Mouse (Mus musculus) CH12.LX (cell line): ENCODE results near the gene Rora. TPM values are rescaled to one million over a fixed set of nuclear protein-coding genes. Genes with fewer than 3 reads are reported as not detected.

ENCODE experiments used
- DNase-seq: peaks from one replicate; pipeline ENCODE4 v3.0.0-alpha.2; 2013; ENCODE audit errors: extremely low read depth
- H3K27ac ChIP-seq: 2 replicates; pipeline ENCODE4 v1.5.1; 2012; ENCODE audit warnings: low read depth, mild to moderate bottlenecking, control low read depth, moderate library complexity; ENCODE audit not compliant: insufficient read depth
- H3K27me3 ChIP-seq: replicated peaks from 2 replicates; pipeline ENCODE3; 2012; ENCODE audit warnings: inconsistent platforms
- H3K36me3 ChIP-seq, 2 experiments: replicated peaks in 1 of 2; 2 replicates each; pipeline versions ENCODE3 to v1.6.1; 2012; ENCODE audit warnings: inconsistent platforms in 1 of 2, low read length in 1 of 2, mild to moderate bottlenecking in 1 of 2, mixed read lengths in 1 of 2, moderate library complexity in 1 of 2; ENCODE audit not compliant: control insufficient read depth in 1 of 2, insufficient read depth in 1 of 2
- H3K4me1 ChIP-seq, 2 experiments: 2 replicates each; pipeline ENCODE4 v1.6.1; 2012; ENCODE audit warnings: inconsistent platforms in 1 of 2, moderate library complexity in 1 of 2; ENCODE audit not compliant: insufficient read depth in 2 of 2, control insufficient read depth in 1 of 2
- H3K4me2 ChIP-seq: 2 replicates; pipeline ENCODE4 v1.6.1; 2012; ENCODE audit warnings: low read depth, mild to moderate bottlenecking, control low read depth; ENCODE audit not compliant: poor library complexity, insufficient read depth, severe bottlenecking
- H3K4me3 ChIP-seq, 3 experiments: fragments of 150-350 bp in 1 of 3; sonication (generic) in 1 of 3; replicated peaks in 1 of 3; 2 replicates each; pipeline versions ENCODE3 to v1.5.1; 2011 to 2012; ENCODE audit warnings: low read depth in 2 of 3, low read length in 2 of 3, mild to moderate bottlenecking in 2 of 3, moderate library complexity in 2 of 3, control low read depth in 1 of 3, improper control_type of control experiment in 1 of 3, inconsistent platforms in 1 of 3, mixed read lengths in 1 of 3; ENCODE audit not compliant: poor library complexity in 1 of 3
- H3K79me2 ChIP-seq: replicated peaks from 2 replicates; pipeline ENCODE4 v1.6.1; 2012; ENCODE audit warnings: mild to moderate bottlenecking, moderate library complexity; ENCODE audit not compliant: control insufficient read depth, poor library complexity, insufficient read depth, severe bottlenecking; ENCODE audit errors: extremely low read depth
- H3K9ac ChIP-seq: 2 replicates; pipeline ENCODE4 v1.6.1; 2012; ENCODE audit warnings: low read depth, mild to moderate bottlenecking, control low read depth, moderate library complexity; ENCODE audit not compliant: insufficient read depth
- H3K9me3 ChIP-seq: replicated peaks from 2 replicates; pipeline ENCODE3; 2012; ENCODE audit warnings: low read length, inconsistent platforms, mixed read lengths
- CHD1 ChIP-seq: IDR thresholded peaks from 2 replicates; pipeline ENCODE4 v1.6.1; 2012; ENCODE audit warnings: low read depth, low read length, improper control_type of control experiment, inconsistent platforms
- CHD2 ChIP-seq: IDR thresholded peaks from 2 replicates; pipeline ENCODE4 v1.6.1; 2011; ENCODE audit warnings: low read length, improper control_type of control experiment
- ELF1 ChIP-seq: IDR thresholded peaks from 2 replicates; pipeline ENCODE4 v1.6.1; 2014; ENCODE audit warnings: low read depth, mild to moderate bottlenecking, inconsistent platforms, low read length, improper control_type of control experiment
- EP300 ChIP-seq: IDR thresholded peaks from 2 replicates; pipeline ENCODE4 v1.6.1; 2011; ENCODE audit warnings: low read length, improper control_type of control experiment
- ETS1 ChIP-seq: conservative IDR thresholded peaks from 2 replicates; pipeline ENCODE4 v1.6.1; 2012; ENCODE audit warnings: low read depth, mild to moderate bottlenecking, inconsistent platforms, low read length, improper control_type of control experiment, moderate library complexity
- GABPA ChIP-seq: IDR thresholded peaks from 2 replicates; pipeline ENCODE4 v1.6.1; 2012; ENCODE audit warnings: low read depth, low read length, improper control_type of control experiment, inconsistent platforms; ENCODE audit not compliant: insufficient replicate concordance
- HCFC1 ChIP-seq: IDR thresholded peaks from 2 replicates; pipeline ENCODE4 v1.6.1; 2012; ENCODE audit warnings: low read depth, mild to moderate bottlenecking, inconsistent platforms, low read length, improper control_type of control experiment
- IRF4 ChIP-seq: IDR thresholded peaks from 2 replicates; pipeline ENCODE4 v1.6.1; 2014; ENCODE audit warnings: low read depth, mild to moderate bottlenecking, inconsistent platforms, low read length, improper control_type of control experiment
- JUN ChIP-seq: IDR thresholded peaks from 2 replicates; pipeline ENCODE4 v1.6.1; 2011; ENCODE audit warnings: low read depth, mild to moderate bottlenecking, low read length, improper control_type of control experiment, moderate library complexity; ENCODE audit not compliant: insufficient read depth
- KAT2A ChIP-seq: IDR thresholded peaks from 2 replicates; pipeline ENCODE4 v1.6.1; 2012; ENCODE audit warnings: low read length, improper control_type of control experiment, inconsistent platforms; ENCODE audit not compliant: insufficient replicate concordance
- MAFK ChIP-seq: IDR thresholded peaks from 2 replicates; pipeline ENCODE4 v1.6.1; 2011; ENCODE audit warnings: low read length, improper control_type of control experiment; ENCODE audit not compliant: insufficient replicate concordance
- MEF2A ChIP-seq: IDR thresholded peaks from 2 replicates; pipeline ENCODE4 v1.6.1; 2014; ENCODE audit warnings: low read depth, mild to moderate bottlenecking, inconsistent platforms, low read length, improper control_type of control experiment, borderline replicate concordance
- MXI1 ChIP-seq: IDR thresholded peaks from 2 replicates; pipeline ENCODE4 v1.6.1; 2011; ENCODE audit warnings: mild to moderate bottlenecking, low read depth, low read length, improper control_type of control experiment
- NRF1 ChIP-seq: IDR thresholded peaks from 2 replicates; pipeline ENCODE4 v1.6.1; 2014; ENCODE audit warnings: low read depth, mild to moderate bottlenecking, inconsistent platforms, low read length, improper control_type of control experiment, moderate library complexity
- PAX5 ChIP-seq: IDR thresholded peaks from 2 replicates; pipeline ENCODE4 v1.6.1; 2012; ENCODE audit warnings: low read length, inconsistent platforms, mixed read lengths
- POLR2A ChIP-seq: IDR thresholded peaks from 2 replicates; pipeline ENCODE4 v1.6.1; 2011; ENCODE audit warnings: low read depth, mild to moderate bottlenecking, improper control_type of control experiment, low read length
- RAD21 ChIP-seq: IDR thresholded peaks from 2 replicates; pipeline ENCODE4 v1.6.1; 2011; ENCODE audit warnings: low read depth, mild to moderate bottlenecking, low read length, improper control_type of control experiment, moderate library complexity
- RCOR1 ChIP-seq: conservative IDR thresholded peaks from 2 replicates; pipeline ENCODE4 v1.6.1; 2012; ENCODE audit warnings: low read depth, mild to moderate bottlenecking, inconsistent platforms, low read length, improper control_type of control experiment
- SIN3A ChIP-seq: IDR thresholded peaks from 2 replicates; pipeline ENCODE4 v1.6.1; 2012; ENCODE audit warnings: low read length, improper control_type of control experiment, inconsistent platforms
- SMC3 ChIP-seq: IDR thresholded peaks from 2 replicates; pipeline ENCODE4 v1.6.1; 2011; ENCODE audit warnings: low read depth, low read length, improper control_type of control experiment
- TBP ChIP-seq: conservative IDR thresholded peaks from 2 replicates; pipeline ENCODE4 v1.6.1; 2011; ENCODE audit warnings: low read depth, low read length, improper control_type of control experiment
- USF1 ChIP-seq: IDR thresholded peaks from 2 replicates; pipeline ENCODE4 v1.6.1; 2014; ENCODE audit warnings: low read depth, mild to moderate bottlenecking, inconsistent platforms, low read length, improper control_type of control experiment
- USF2 ChIP-seq: conservative IDR thresholded peaks from 2 replicates; pipeline ENCODE4 v1.6.1; 2011; ENCODE audit warnings: low read depth, low read length, improper control_type of control experiment
- ZMIZ1 ChIP-seq: IDR thresholded peaks from 2 replicates; pipeline ENCODE4 v1.6.1; 2012; ENCODE audit warnings: low read depth, mild to moderate bottlenecking, inconsistent platforms, low read length, improper control_type of control experiment
- ZNF384 ChIP-seq: IDR thresholded peaks from 2 replicates; pipeline ENCODE4 v1.6.1; 2012; ENCODE audit warnings: low read depth, low read length, improper control_type of control experiment, inconsistent platforms
- dilution Hi-C: fragments of 300-500 bp; cut with MboI; formaldehyde crosslinking; loops from 2 replicates; pipeline ENCODE4 v1.14.3; 2020; ENCODE audit warnings: low sequenced_read_pairs; ENCODE audit not compliant: extremely low pct_unique_long_range_greater_than_20kb, extremely low pct_ligation_motif_present
- in situ Hi-C: fragments of 300-500 bp; cut with MboI; formaldehyde crosslinking; loops from 3 replicates; pipeline ENCODE4 v1.14.3; 2019; ENCODE audit warnings: low sequenced_read_pairs, low pct_ligation_motif_present, low pct_unique_long_range_greater_than_20kb, mixed read lengths
- polyA plus RNA-seq: library from polyadenylated mRNA; unstranded; fragments of >175 nt; gene quantifications from 2 replicates; pipeline ENCODE4 v1.2.1, GENCODE M21; 2012; ENCODE audit warnings: low read depth; ENCODE audit not compliant: insufficient read length
- total RNA-seq, 2 experiments: library from RNA; depleted of rRNA; stranded (reverse); fragments of 300-350 nt in 1 of 2; fragments of >200 nt in 1 of 2; gene quantifications; 2 replicates each; pipeline ENCODE4 v1.2.3; 2012 to 2014

Rora gene
- total and polyA plus RNA-seq, 3 experiments, result 0.36 to 0.66 (median 0.64) TPM

DNA sequence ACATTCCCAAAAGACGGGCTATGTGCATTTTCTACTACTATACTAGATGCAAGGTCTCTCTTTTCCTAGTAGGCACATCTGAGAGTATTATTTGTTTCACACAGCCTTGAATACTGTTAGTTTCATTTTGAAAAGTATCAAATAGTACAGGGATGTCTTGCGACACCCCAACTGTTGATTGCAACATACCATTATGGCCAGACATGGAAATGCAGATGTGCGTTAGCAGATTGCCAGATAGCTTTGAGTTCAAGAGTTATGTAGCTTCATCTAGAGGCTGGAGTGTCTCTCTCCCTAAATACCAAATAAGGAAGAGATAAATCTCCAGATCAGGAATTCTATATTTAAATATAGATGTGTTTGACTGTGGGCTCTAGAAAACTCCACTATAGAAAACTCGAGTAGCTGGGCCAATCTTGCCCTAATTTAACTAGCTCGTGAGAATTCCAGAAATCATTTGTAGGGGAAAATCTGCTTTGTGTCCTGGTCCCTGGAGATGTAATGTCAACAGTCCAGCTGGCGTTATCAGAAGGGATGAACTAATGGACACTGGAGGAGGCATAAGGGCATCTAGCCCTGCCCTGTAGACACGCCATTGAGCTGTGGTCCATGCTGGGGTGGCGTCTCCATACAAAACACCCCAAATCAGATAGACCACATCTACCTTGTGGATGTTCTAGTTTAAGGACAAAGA is 390.5 kb downstream of the Rora start:
- dilution Hi-C loops (no loop called here), in situ Hi-C loops (no loop called here)
- no peaks in the 10 kb centered on the region for H3K27me3 ChIP-seq
- no peaks in the 10 kb centered on the region for H3K4me1 ChIP-seq
- H3K4me2 ChIP-seq, result no peak overlapping the region
- no peaks in the 10 kb centered on the region for H3K36me3 ChIP-seq
- no peak overlapping the region for H3K4me3 ChIP-seq
- no peak for DNase-seq
- no peaks in the 10 kb centered on the region for H3K79me2 ChIP-seq
- no peak overlapping the region for H3K9ac ChIP-seq
- TF ChIP-seq CHD2 (no peak), POLR2A (no peak), JUN (no peak), ELF1 (no peak), MEF2A (no peak), USF1 (no peak), CHD1 (no peak), HCFC1 (no peak)
- no peak overlapping the region for H3K27ac ChIP-seq
- H3K9me3 ChIP-seq, result peaks cover 36% of the 10 kb centered on the region

DNA sequence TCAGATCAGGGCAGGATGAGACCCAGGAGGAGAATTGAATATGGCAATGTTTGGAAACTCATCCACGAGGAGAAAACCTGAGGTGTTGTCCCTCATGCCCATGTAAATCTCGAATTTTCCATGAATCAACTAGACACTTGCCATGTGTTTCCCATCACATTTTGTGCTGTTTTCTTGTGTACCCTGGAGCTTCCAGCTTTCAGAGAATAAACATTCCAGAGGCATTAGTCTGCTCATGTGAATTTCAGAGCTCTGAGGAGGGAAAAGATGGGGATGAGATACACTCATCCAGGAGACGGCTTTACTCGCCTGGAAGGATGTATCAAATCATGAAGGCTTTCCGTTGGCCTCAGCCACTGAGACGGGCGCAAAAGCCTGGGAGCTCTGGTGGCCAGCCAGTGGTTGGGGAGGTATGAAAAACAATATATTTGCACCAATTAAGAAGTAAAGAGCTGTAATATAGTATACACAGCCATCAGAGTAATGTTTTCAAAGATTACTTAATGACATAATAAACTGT is 391.1 kb downstream of the Rora start:
- no peak overlapping the region for H3K4me3 ChIP-seq
- in situ Hi-C loops, result no loop called here
- H3K4me1 ChIP-seq, result no peaks in the 10 kb centered on the region

GRCm38 (mm10) chr9:69045908-69046307 is 392.3 kb downstream of the Rora start:
- H3K4me3 ChIP-seq, result no peak overlapping the region
- no peak overlapping the region for H3K4me2 ChIP-seq
- H3K79me2 ChIP-seq, result no peaks in the 10 kb centered on the region
- no peaks in the 10 kb centered on the region for H3K27me3 ChIP-seq
- no peak for TF ChIP-seq MXI1
- TF ChIP-seq ZNF384, result no peak
- no peak for TF ChIP-seq HCFC1
- no peak for TF ChIP-seq USF1
- TF ChIP-seq GABPA, result no peak
- TF ChIP-seq TBP, result no peak
- no peak for TF ChIP-seq ZMIZ1
- TF ChIP-seq PAX5, result no peak
- TF ChIP-seq IRF4, result no peak
- no peak for TF ChIP-seq USF2
- no peak for TF ChIP-seq ETS1
- TF ChIP-seq RAD21, result no peak
- no peak for TF ChIP-seq MAFK
- TF ChIP-seq CHD1, result no peak
- no peak for TF ChIP-seq EP300
- TF ChIP-seq SIN3A, result no peak
- TF ChIP-seq, all 38 proteins: peak for 0
- no peaks in the 10 kb centered on the region for H3K4me1 ChIP-seq
- no peak overlapping the region for H3K9ac ChIP-seq
- dilution Hi-C loops, result no loop called here
- peaks cover 30% of the 10 kb centered on the region for H3K9me3 ChIP-seq
- H3K36me3 ChIP-seq, result no peaks in the 10 kb centered on the region
- in situ Hi-C loops, result no loop called here
- no peak overlapping the region for H3K27ac ChIP-seq
- no peak for DNase-seq

More for the DNA sequence above, 391.1 kb downstream of the Rora start:
- H3K9me3 ChIP-seq, result peaks cover 32% of the 10 kb centered on the region
- H3K36me3 ChIP-seq, result no peaks in the 10 kb centered on the region
- no peak overlapping the region for H3K9ac ChIP-seq
- dilution Hi-C loops, result no loop called here
- H3K27ac ChIP-seq, result no peak overlapping the region
- no peak for DNase-seq
- TF ChIP-seq USF1 (no peak), MAFK (no peak), KAT2A (no peak), RCOR1 (no peak), SMC3 (no peak), NRF1 (no peak), ELF1 (no peak), GABPA (no peak), EP300 (no peak)
- TF ChIP-seq, all 38 proteins: peak for 0
- Histone ChIP-seq H3K4me2 (no peak overlapping the region), H3K79me2 (no peaks in the 10 kb centered on the region), H3K27me3 (no peaks in the 10 kb centered on the region)
